Mouse (Mus musculus): ENCODE measurements around the gene Gcnt1. TPM values are rescaled to one million over a fixed set of nuclear protein-coding genes. Genes with fewer than 3 reads are reported as not detected.

Gcnt1 gene
- polyA plus RNA-seq, 1 experiment, result 0.12 TPM

- TF ChIP-seq E2F4 (IDR thresholded peaks at IDR 0.05; ENCODE audit: insufficient read depth), result no peak
- no peak for TF ChIP-seq MAX (IDR thresholded peaks at IDR 0.05; ENCODE audit: low read depth)
- TF ChIP-seq MYOG (IDR thresholded peaks at IDR 0.05; ENCODE audit: control insufficient read depth in 1 of 3, insufficient read depth in 1 of 3, insufficient read length in 2 of 3, low read depth in 2 of 3), result no peak
- TF ChIP-seq CEBPB (IDR thresholded peaks at IDR 0.05; ENCODE audit: insufficient read depth, poor library complexity, severe bottlenecking), result no peak
- no peak for TF ChIP-seq POLR2AphosphoS2 (IDR thresholded peaks at IDR 0.05; ENCODE audit: insufficient read length, low read depth)
- TF ChIP-seq USF1 (IDR thresholded peaks at IDR 0.05; ENCODE audit: low read depth), result no peak
- TF ChIP-seq POLR2A (IDR thresholded peaks at IDR 0.05; ENCODE audit: insufficient read length, low read depth), result no peak
- TF ChIP-seq SRF (IDR thresholded peaks at IDR 0.05; ENCODE audit: control insufficient read depth, insufficient read length, low read depth), result no peak
- no peak for TF ChIP-seq TCF12 (IDR thresholded peaks at IDR 0.05; ENCODE audit: insufficient read depth, poor library complexity, severe bottlenecking)
- no peak for TF ChIP-seq MYOD1 (IDR thresholded peaks at IDR 0.05; ENCODE audit: control insufficient read depth in 1 of 3, insufficient read length in 2 of 3, low read depth in 2 of 3)
- TF ChIP-seq REST (IDR thresholded peaks at IDR 0.05; ENCODE audit: insufficient read depth, insufficient read length), result no peak
- TF ChIP-seq TCF3 (IDR thresholded peaks at IDR 0.05; ENCODE audit: insufficient read length, low read depth), result no peak
- no peaks in the 10 kb centered on the region for H3K27me3 ChIP-seq (ENCODE audit: control insufficient read depth, insufficient read depth, insufficient read length)
- no peak overlapping the region for H3K4me2 ChIP-seq (ENCODE audit: low read depth)
- no peaks in the 10 kb centered on the region for H3K36me3 ChIP-seq (ENCODE audit: control insufficient read depth, insufficient read depth)
- H3ac ChIP-seq (ENCODE audit: control insufficient read depth, insufficient read length), result no peak overlapping the region
- no peaks in the 10 kb centered on the region for H3K79me2 ChIP-seq (ENCODE audit: control insufficient read depth, insufficient read depth)
- no peak overlapping the region for H3K4me3 ChIP-seq
Measured at GRCm38 (mm10) chr19:17278381-17279051, 94.1 kb downstream of the Gcnt1 start.

Other genes starting within 250 kb of the Gcnt1 start
- 18.1 TPM for gene Rfk, start 21.2 kb upstream of the Gcnt1 start, polyA plus RNA-seq (2012; fragmentation: generic; extraction: Trizol)